Mouse (Mus musculus) common myeloid progenitor, adult 5-6 weeks (primary cell): Measurements from ENCODE around the gene Tff2. TPM values are rescaled to one million over a fixed set of nuclear protein-coding genes. Genes with fewer than 3 reads are reported as not detected.

Source experiments
- ATAC-seq: replicated peaks from 2 replicates; pipeline ENCODE4 v1.8.0; 2016; ENCODE audit warnings: low read depth, mild to moderate bottlenecking, moderate TSS enrichment, inconsistent platforms; ENCODE audit not compliant: poor library complexity, severe bottlenecking
- total RNA-seq: library from RNA; stranded (forward); fragments of 200-1000, 187-1606 nt; gene quantifications from 2 replicates; pipeline ENCODE4 v1.2.3, GENCODE M21; 2017

Gene Tff2
- total RNA-seq, 1 experiment from 2014 or later: not detected

DNA sequence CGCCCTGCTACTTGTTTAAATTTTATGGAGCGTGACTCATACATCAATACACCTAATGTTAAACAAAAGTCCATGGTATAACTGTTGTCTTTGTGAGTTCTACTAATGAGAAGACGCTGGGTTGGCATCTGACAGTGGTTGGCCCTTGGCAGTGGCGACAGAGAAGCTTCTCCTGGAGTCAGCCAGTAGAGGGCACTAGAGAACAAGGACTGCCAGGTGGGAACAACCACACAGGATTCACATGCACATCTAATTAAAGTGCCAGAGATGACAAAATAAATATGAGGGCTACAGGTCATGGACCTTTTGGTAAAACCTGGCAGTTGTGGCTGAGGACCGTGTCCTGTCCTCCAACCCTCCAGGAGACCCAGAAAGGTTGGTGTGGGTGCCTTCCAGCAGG lies 5.7 kb downstream of the Tff2 start:
- ATAC-seq: peak; percentile 84

GRCm38 (mm10) chr17:31136821-31137220 lies 7.3 kb downstream of the Tff2 start:
- ATAC-seq: no peak

DNA sequence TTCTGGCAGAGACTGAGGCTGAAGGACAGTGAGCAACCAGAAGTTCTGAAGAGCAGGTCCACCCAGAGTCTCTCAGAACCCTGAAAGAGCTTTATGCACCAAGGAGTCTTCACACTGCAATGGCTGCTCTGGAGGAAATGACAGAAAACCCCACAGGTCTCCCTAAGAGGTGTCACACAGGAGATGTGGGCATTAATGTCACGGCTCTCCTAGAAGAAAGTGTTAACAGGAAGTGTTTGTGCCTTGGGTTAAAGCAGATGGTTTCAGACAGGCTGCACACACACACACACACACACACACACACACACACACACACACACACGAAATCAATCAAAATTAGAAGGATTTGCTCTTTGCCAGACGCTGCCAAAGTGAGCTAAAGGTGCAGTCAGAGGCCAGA lies 7.8 kb downstream of the Tff2 start:
- no peak for ATAC-seq

DNA sequence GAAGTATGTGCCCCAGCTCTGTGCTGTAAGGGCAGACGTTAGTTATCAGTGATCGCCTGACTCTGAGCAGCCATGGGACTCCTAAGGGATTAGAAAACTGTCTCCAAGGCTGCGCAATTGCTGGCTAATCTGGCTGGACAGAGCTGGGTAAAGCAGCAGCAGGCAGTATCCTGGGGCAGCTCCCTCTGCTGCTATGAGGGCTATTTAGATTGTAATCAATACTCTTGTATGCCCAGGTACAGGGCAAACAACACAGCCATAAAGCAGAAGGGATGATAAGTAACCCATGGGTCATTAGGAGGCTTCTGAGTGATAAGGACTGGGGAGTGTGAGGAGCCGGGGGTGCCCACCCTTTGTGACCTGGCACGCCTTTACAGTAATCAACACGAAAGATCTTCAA lies 9.2 kb downstream of the Tff2 start:
- ATAC-seq: no peak

GRCm38 (mm10) chr17:31133776-31134175 lies 10.3 kb downstream of the Tff2 start:
- ATAC-seq: no peak

- ATAC-seq: no peak
Measured at GRCm38 (mm10) chr17:31131269-31131821, 12.7 kb downstream of the Tff2 start.

- no peak for ATAC-seq
Measured at GRCm38 (mm10) chr17:31129452-31129851, 14.6 kb downstream of the Tff2 start, which contains the start of gene Tff3. Gene Tff3 (minus strand): TSS chr17:31129646.

DNA sequence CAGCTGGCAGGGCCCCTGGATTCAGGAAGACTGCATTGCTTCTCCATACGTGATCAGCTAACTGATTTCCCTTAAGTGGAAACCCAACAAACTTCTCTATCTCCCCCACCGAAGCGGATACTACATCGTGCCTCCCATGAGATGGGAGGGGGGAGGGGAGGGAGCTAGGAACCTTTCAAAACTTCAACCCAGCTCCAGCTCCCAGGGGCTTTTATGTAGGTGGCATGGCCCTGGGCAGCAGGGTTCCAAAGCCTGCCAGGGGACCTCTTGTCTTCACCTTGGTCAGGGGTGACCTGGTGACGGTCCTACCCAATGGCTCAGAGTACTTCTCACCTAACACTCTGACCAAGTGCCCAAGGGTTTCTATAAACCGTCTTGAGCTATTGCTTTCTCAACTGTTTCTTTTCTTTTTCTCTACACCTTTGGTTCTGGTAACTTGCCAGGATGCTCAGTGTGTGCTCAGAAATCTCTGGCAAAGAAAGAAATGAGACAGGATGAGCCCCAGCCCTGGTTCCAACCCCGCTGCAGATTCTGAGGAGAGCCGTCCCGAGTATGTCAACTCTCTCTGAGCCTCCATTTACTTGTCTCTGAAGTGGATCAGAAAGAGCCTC lies 15.3 kb downstream of the Tff2 start:
- ATAC-seq: no peak

GRCm38 (mm10) chr17:31125548-31126266 lies 18.4 kb downstream of the Tff2 start:
- no peak for ATAC-seq

- ATAC-seq: peak; percentile 75
Measured at GRCm38 (mm10) chr17:31121975-31122374, 22.1 kb downstream of the Tff2 start.

DNA sequence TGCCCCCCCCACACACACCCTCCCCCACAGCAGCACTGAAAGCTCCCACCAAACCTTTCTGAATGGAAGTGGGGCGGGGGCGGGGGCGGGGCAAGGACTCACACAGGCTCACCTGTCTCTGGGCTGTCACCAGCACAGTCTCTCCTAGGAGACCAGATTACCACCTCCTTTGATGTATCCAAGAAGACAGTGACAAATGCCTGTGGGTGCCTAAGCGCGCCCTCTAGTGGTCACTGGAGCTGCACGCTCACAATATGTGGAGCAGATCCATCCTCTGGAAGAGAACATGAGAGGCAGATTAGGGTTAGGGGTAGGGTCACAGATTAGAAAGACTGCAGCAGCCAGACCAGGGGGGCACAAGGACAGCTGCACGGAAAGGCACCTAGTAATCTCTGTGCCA lies 24.7 kb downstream of the Tff2 start:
- ATAC-seq: peak; percentile 76

DNA sequence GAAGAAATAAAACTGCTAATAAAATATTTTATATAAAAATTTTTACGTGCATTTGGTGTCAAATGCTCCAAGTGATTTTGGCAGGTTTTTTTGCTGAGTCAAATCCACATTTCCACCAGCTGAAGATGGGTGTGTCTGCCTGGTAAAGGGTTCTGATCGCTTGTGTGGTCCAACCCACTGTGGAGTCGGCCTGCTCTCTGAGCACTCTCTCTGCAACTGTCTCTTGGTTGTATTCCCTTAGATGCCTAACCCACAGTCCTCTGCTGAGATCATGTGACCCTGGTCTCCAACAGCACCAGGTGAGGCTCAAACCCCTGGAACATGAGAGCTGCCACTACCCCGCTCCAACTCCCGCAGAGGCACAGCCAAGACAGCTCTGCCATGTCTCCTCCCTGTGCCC lies 26.1 kb downstream of the Tff2 start:
- ATAC-seq: no peak

GRCm38 (mm10) chr17:31116063-31116462 lies 28.0 kb downstream of the Tff2 start:
- ATAC-seq: no peak

DNA sequence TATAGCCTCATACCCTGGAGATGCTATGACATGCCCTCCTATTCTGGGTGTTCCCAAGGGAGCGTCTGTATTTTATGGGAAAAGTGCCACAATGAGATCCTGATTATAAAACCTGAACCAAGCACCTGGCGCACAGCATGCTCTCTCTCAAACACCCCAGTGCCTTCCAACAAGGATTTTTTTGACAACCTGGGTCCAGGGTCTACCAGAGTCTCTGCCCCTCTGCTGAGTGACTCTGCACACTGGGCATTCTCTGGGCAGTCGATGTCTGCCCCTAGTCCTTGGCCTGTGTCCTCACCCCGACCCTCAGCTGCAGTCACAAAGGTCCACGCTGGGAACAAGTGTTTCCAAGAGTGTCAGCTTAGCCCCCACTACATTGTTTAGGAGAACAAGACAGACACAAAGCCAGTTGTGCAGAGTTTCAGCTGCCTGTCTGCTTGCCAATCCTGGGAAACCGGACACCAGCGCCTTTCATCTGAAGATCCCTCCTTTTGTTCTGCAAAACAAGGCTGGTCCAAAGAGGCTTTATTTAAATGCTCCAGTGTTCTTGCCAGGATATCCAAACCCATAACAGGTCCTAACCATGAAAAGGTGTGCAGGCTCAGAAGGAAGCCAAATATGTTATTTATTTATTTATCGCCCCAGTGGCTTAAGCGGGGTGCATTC lies 30.8 kb downstream of the Tff2 start:
- no peak for ATAC-seq

DNA sequence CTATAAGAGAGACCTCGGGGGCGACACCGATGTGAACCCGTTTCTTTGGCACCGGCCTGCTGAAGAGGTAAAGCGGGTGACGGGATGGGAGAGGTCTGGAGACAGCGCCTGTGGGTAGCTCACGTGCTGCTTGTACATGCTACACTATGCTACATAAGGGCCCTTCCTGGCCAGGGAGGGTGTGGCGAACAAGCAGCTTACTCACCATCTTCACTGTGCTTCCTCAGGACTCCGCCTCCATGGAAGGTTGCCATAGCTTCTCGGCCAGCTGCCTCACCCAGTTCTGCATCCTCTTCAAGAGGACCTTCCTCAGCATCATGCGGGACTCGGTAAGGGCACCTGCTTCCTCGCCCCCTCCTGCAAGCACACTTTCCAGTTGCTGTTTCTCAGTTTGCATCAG lies 35.7 kb downstream of the Tff2 start:
- no peak for ATAC-seq

DNA sequence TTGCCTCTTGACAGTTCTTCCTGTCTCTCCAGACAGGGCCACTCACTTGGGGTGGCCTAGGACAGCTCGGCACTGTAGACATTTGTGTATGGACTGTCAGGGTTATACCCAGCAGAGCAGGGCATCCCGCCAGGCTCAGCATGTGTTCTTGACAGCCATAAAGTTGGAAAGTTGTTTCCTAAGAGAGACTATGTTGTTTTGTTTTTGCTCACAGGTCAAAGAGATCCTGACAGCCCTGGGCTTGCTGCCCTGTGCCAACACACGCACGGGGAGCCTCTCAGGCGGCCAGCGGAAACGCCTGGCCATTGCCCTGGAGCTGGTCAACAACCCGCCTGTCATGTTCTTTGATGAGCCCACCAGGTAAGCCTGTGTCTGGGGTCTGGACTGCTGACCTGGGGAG lies 40.3 kb downstream of the Tff2 start:
- no peak for ATAC-seq

GRCm38 (mm10) chr17:31103007-31103570 lies 41.0 kb downstream of the Tff2 start:
- no peak for ATAC-seq

DNA sequence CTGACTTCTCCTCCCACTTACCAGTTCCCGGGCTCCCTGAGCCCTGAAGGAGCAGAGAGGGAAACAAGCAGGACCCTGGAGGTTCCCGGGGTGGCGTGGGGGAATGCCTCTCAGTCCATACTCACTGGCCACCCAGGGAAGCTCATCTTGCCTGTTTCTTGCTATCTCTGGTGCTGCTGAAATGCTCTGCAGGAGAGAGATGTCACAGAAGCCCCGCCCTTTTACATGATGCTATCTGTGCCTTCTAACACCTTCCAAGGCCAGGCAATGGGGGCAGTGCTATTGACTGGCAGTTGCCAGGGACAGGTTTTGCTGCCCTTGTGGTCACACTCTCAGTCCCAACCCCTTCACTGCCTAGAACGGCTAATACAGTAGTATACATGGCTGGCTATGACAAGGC lies 45.3 kb downstream of the Tff2 start:
- ATAC-seq: no peak

DNA sequence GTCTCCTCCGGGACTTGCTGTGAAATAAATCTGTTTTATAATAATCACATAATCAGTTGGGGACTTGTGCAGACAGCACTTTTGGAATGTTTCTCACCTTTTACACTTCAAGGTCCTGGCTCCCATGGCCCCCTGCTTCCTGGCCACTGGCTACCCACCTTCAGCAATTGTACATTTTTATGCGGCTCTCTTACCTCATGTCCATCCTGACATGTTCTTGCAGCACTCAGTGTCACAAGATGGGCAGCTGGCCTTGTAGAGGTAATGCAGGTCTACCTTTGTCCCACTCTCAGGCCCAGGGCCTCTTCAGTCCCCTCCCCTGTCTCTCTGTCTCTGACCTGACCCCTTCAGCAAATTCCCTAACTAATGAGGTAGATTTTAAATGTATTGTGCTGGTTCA lies 47.2 kb downstream of the Tff2 start:
- ATAC-seq: no peak

GRCm38 (mm10) chr17:31095570-31095969 lies 48.5 kb downstream of the Tff2 start:
- ATAC-seq: no peak

GRCm38 (mm10) chr17:31094781-31095180 lies 49.3 kb downstream of the Tff2 start:
- ATAC-seq: no peak
